Mouse (Mus musculus): ENCODE measurements at regions not wholly inside any gene's neighbourhood (a gene's known extent, or its start where the extent isn't known, plus 50 kb on each side); places are given as distances from the start of the nearest gene placed in this dataset.

- no peak overlapping the region for H3K4me3 ChIP-seq (ENCODE audit: low read depth, low read length)
- no peak overlapping the region for H3K4me2 ChIP-seq (ENCODE audit: low read depth)
These were observed 67.9 kb downstream of the Klf5 start for GRCm38 (mm10) chr14:99366281-99366987.

GRCm38 (mm10) chr14:99366996-99367555 lies 68.6 kb downstream of the Klf5 start:
- Histone ChIP-seq H3K27ac (ENCODE audit: low read depth, low read length) (no peak overlapping the region), H3K4me2 (ENCODE audit: low read depth) (no peak overlapping the region), H3K9ac (ENCODE audit: low read length) (no peak overlapping the region), H3K4me1 (ENCODE audit: control insufficient read depth, insufficient read depth, low read length) (no peaks in the 10 kb centered on the region), H3K27me3 (ENCODE audit: control insufficient read depth, insufficient read depth, low read length) (no peaks in the 10 kb centered on the region), H3K9me3 (ENCODE audit: control insufficient read depth, low read length) (no peaks in the 10 kb centered on the region), H3K36me3 (ENCODE audit: control insufficient read depth, insufficient read depth, low read length) (no peaks in the 10 kb centered on the region), H3K4me3 (ENCODE audit: low read depth, low read length) (no peak overlapping the region)
- ATAC-seq (ENCODE audit: insufficient read depth, low FRiP score, low TSS enrichment) (no peak), DNase-seq (ENCODE audit: low spot score) (no peak)
- WGBS = 77% methylated on average over 11 of the region's 11 CpGs

More at GRCm38 (mm10) chr14:99366281-99366987, 67.9 kb downstream of the Klf5 start:
- Histone ChIP-seq H3K27me3 (ENCODE audit: control insufficient read depth, insufficient read depth, low read length) (no peaks in the 10 kb centered on the region), H3K9me3 (ENCODE audit: control insufficient read depth, low read length) (no peaks in the 10 kb centered on the region), H3K36me3 (ENCODE audit: control insufficient read depth, insufficient read depth, low read length) (no peaks in the 10 kb centered on the region), H3K9ac (ENCODE audit: low read length) (no peak overlapping the region), H3K27ac (ENCODE audit: low read depth, low read length) (no peak overlapping the region), H3K4me1 (ENCODE audit: control insufficient read depth, insufficient read depth, low read length) (no peaks in the 10 kb centered on the region)
- DNase-seq (ENCODE audit: low spot score) (no peak), ATAC-seq (ENCODE audit: insufficient read depth, low FRiP score, low TSS enrichment) (no peak)
- 79% methylated on average over 21 of the region's 21 CpGs for WGBS

GRCm38 (mm10) chr14:99369366-99369765 lies 70.9 kb downstream of the Klf5 start:
- H3K4me2 ChIP-seq (ENCODE audit: low read depth) = no peak overlapping the region
- H3K4me1 ChIP-seq (ENCODE audit: control insufficient read depth, insufficient read depth, low read length) = no peaks in the 10 kb centered on the region
- no peak overlapping the region for H3K27ac ChIP-seq (ENCODE audit: low read depth, low read length)
- H3K9ac ChIP-seq (ENCODE audit: low read length) = no peak overlapping the region
- H3K4me3 ChIP-seq (ENCODE audit: low read depth, low read length) = no peak overlapping the region
- H3K27me3 ChIP-seq (ENCODE audit: control insufficient read depth, insufficient read depth, low read length) = no peaks in the 10 kb centered on the region
- WGBS = 84% methylated on average over 5 of the region's 5 CpGs
- DNase-seq (ENCODE audit: low spot score) = no peak
- no peak for ATAC-seq (ENCODE audit: insufficient read depth, low FRiP score, low TSS enrichment)
- no peaks in the 10 kb centered on the region for H3K9me3 ChIP-seq (ENCODE audit: control insufficient read depth, low read length)
- no peaks in the 10 kb centered on the region for H3K36me3 ChIP-seq (ENCODE audit: control insufficient read depth, insufficient read depth, low read length)

GRCm38 (mm10) chr14:99373682-99374081 lies 75.2 kb downstream of the Klf5 start:
- 85% methylated on average over 4 of the region's 4 CpGs for WGBS
- H3K9ac ChIP-seq (ENCODE audit: low read length) = no peak overlapping the region
- DNase-seq (ENCODE audit: low spot score) (no peak), ATAC-seq (ENCODE audit: insufficient read depth, low FRiP score, low TSS enrichment) (no peak)
- no peaks in the 10 kb centered on the region for H3K4me1 ChIP-seq (ENCODE audit: control insufficient read depth, insufficient read depth, low read length)
- H3K4me3 ChIP-seq (ENCODE audit: low read depth, low read length) = no peak overlapping the region
- no peaks in the 10 kb centered on the region for H3K27me3 ChIP-seq (ENCODE audit: control insufficient read depth, insufficient read depth, low read length)
- H3K9me3 ChIP-seq (ENCODE audit: control insufficient read depth, low read length) = no peaks in the 10 kb centered on the region
- no peaks in the 10 kb centered on the region for H3K36me3 ChIP-seq (ENCODE audit: control insufficient read depth, insufficient read depth, low read length)
- no peak overlapping the region for H3K27ac ChIP-seq (ENCODE audit: low read depth, low read length)
- no peak overlapping the region for H3K4me2 ChIP-seq (ENCODE audit: low read depth)

GRCm38 (mm10) chr14:99375040-99375610 lies 76.6 kb downstream of the Klf5 start:
- H3K4me2 ChIP-seq (ENCODE audit: low read depth) = no peak overlapping the region
- H3K4me3 ChIP-seq (ENCODE audit: low read depth, low read length) = no peak overlapping the region
- no peak overlapping the region for H3K27ac ChIP-seq (ENCODE audit: low read depth, low read length)
- no peaks in the 10 kb centered on the region for H3K9me3 ChIP-seq (ENCODE audit: control insufficient read depth, low read length)
- H3K4me1 ChIP-seq (ENCODE audit: control insufficient read depth, insufficient read depth, low read length) = no peaks in the 10 kb centered on the region
- ATAC-seq (ENCODE audit: insufficient read depth, low FRiP score, low TSS enrichment) (no peak), DNase-seq (ENCODE audit: low spot score) (no peak)
- H3K9ac ChIP-seq (ENCODE audit: low read length) = no peak overlapping the region
- no peaks in the 10 kb centered on the region for H3K27me3 ChIP-seq (ENCODE audit: control insufficient read depth, insufficient read depth, low read length)
- no peaks in the 10 kb centered on the region for H3K36me3 ChIP-seq (ENCODE audit: control insufficient read depth, insufficient read depth, low read length)
- 65% methylated on average over 5 of the region's 5 CpGs for WGBS

GRCm38 (mm10) chr14:99376652-99377502 lies 78.4 kb downstream of the Klf5 start:
- H3K27me3 ChIP-seq (ENCODE audit: control insufficient read depth, insufficient read depth, low read length) = no peaks in the 10 kb centered on the region
- H3K4me1 ChIP-seq (ENCODE audit: control insufficient read depth, insufficient read depth, low read length) = no peaks in the 10 kb centered on the region
- H3K4me3 ChIP-seq (ENCODE audit: low read depth, low read length) = no peak overlapping the region
- no peak for ATAC-seq (ENCODE audit: insufficient read depth, low FRiP score, low TSS enrichment)
- 78% methylated on average over 11 of the region's 11 CpGs for WGBS
- no peak overlapping the region for H3K9ac ChIP-seq (ENCODE audit: low read length)
- no peak for DNase-seq (ENCODE audit: low spot score)
- no peak overlapping the region for H3K4me2 ChIP-seq (ENCODE audit: low read depth)
- H3K9me3 ChIP-seq (ENCODE audit: control insufficient read depth, low read length) = no peaks in the 10 kb centered on the region
- no peak overlapping the region for H3K27ac ChIP-seq (ENCODE audit: low read depth, low read length)
- H3K36me3 ChIP-seq (ENCODE audit: control insufficient read depth, insufficient read depth, low read length) = no peaks in the 10 kb centered on the region

- DNase-seq (ENCODE audit: low spot score) (no peak), ATAC-seq (ENCODE audit: insufficient read depth, low FRiP score, low TSS enrichment) (no peak)
- Histone ChIP-seq H3K9ac (ENCODE audit: low read length) (no peak overlapping the region), H3K27me3 (ENCODE audit: control insufficient read depth, insufficient read depth, low read length) (no peaks in the 10 kb centered on the region), H3K36me3 (ENCODE audit: control insufficient read depth, insufficient read depth, low read length) (no peaks in the 10 kb centered on the region), H3K4me2 (ENCODE audit: low read depth) (no peak overlapping the region), H3K4me1 (ENCODE audit: control insufficient read depth, insufficient read depth, low read length) (no peaks in the 10 kb centered on the region), H3K4me3 (ENCODE audit: low read depth, low read length) (no peak overlapping the region), H3K27ac (ENCODE audit: low read depth, low read length) (no peak overlapping the region), H3K9me3 (ENCODE audit: control insufficient read depth, low read length) (no peaks in the 10 kb centered on the region)
- WGBS = 89% methylated on average over 10 of the region's 10 CpGs
These were observed 82.9 kb downstream of the Klf5 start for GRCm38 (mm10) chr14:99381262-99382017.

GRCm38 (mm10) chr14:99382051-99382450 lies 83.6 kb downstream of the Klf5 start:
- H3K4me2 ChIP-seq (ENCODE audit: low read depth) = no peak overlapping the region
- H3K4me1 ChIP-seq (ENCODE audit: control insufficient read depth, insufficient read depth, low read length) = no peaks in the 10 kb centered on the region
- ATAC-seq (ENCODE audit: insufficient read depth, low FRiP score, low TSS enrichment) (no peak), DNase-seq (ENCODE audit: low spot score) (no peak)
- no peaks in the 10 kb centered on the region for H3K36me3 ChIP-seq (ENCODE audit: control insufficient read depth, insufficient read depth, low read length)
- H3K9me3 ChIP-seq (ENCODE audit: control insufficient read depth, low read length) = no peaks in the 10 kb centered on the region
- H3K9ac ChIP-seq (ENCODE audit: low read length) = no peak overlapping the region
- H3K27ac ChIP-seq (ENCODE audit: low read depth, low read length) = no peak overlapping the region
- 92% methylated on average over 5 of the region's 5 CpGs for WGBS
- no peak overlapping the region for H3K4me3 ChIP-seq (ENCODE audit: low read depth, low read length)
- H3K27me3 ChIP-seq (ENCODE audit: control insufficient read depth, insufficient read depth, low read length) = no peaks in the 10 kb centered on the region

Measured in neural tube, embryonic 11.5 days (tissue).